Mouse (Mus musculus) myocyte (in vitro differentiated cells): ENCODE results near the gene Prss2. TPM values are rescaled to one million over a fixed set of nuclear protein-coding genes. Genes with fewer than 3 reads are reported as not detected.
"Not testable (repeated sequence)": the region's sequence is repeated elsewhere in the genome, so short reads cannot be mapped to it uniquely, and the experiment has no call there.

ENCODE experiments used
- H3K27me3 ChIP-seq: one replicate; pipeline ENCODE4 v1.6.1; 2011; ENCODE audit not compliant: control insufficient read depth, insufficient read depth, insufficient read length
- H3K36me3 ChIP-seq: one replicate; pipeline ENCODE4 v1.6.1; 2011; ENCODE audit not compliant: control insufficient read depth, insufficient read depth
- H3K4me2 ChIP-seq: one replicate; pipeline ENCODE4 v1.6.1; 2011; ENCODE audit warnings: low read depth, control low read depth
- H3K4me3 ChIP-seq: one replicate; pipeline ENCODE4 v1.5.1; 2011; ENCODE audit warnings: mild to moderate bottlenecking, control low read depth, moderate library complexity
- H3K79me2 ChIP-seq: one replicate; pipeline ENCODE4 v1.6.1; 2011; ENCODE audit not compliant: control insufficient read depth, insufficient read depth
- H3ac ChIP-seq: one replicate; pipeline ENCODE4 v1.6.1; 2011; ENCODE audit not compliant: control insufficient read depth, insufficient read length
- CEBPB ChIP-seq: IDR thresholded peaks from 2 replicates; pipeline ENCODE4 v1.6.1; 2011; ENCODE audit warnings: mild to moderate bottlenecking, moderate library complexity; ENCODE audit not compliant: poor library complexity, insufficient read depth, severe bottlenecking
- E2F4 ChIP-seq: IDR thresholded peaks from one replicate; pipeline ENCODE4 v1.6.1; 2011; ENCODE audit warnings: mild to moderate bottlenecking, control low read depth, moderate library complexity; ENCODE audit not compliant: insufficient read depth
- MYOD1 ChIP-seq, 3 experiments: IDR thresholded peaks; one replicate each; pipeline ENCODE4 v1.6.1; 2011; ENCODE audit warnings: control low read depth in 2 of 3, low read depth in 2 of 3, mild to moderate bottlenecking in 2 of 3, moderate library complexity in 1 of 3; ENCODE audit not compliant: insufficient read length in 2 of 3, control insufficient read depth in 1 of 3
- POLR2A ChIP-seq: IDR thresholded peaks from one replicate; pipeline ENCODE4 v1.6.1; 2011; ENCODE audit warnings: low read depth, mild to moderate bottlenecking, control low read depth, moderate library complexity; ENCODE audit not compliant: insufficient read length
- POLR2AphosphoS2 ChIP-seq: IDR thresholded peaks from one replicate; pipeline ENCODE4 v1.6.1; 2011; ENCODE audit warnings: low read depth, control low read depth; ENCODE audit not compliant: insufficient read length
- REST ChIP-seq: IDR thresholded peaks from one replicate; pipeline ENCODE4 v1.6.1; 2011; ENCODE audit warnings: mild to moderate bottlenecking, control low read depth, moderate library complexity; ENCODE audit not compliant: insufficient read depth, insufficient read length
- SRF ChIP-seq: IDR thresholded peaks from one replicate; pipeline ENCODE4 v1.6.1; 2011; ENCODE audit warnings: low read depth; ENCODE audit not compliant: control insufficient read depth, insufficient read length
- TCF12 ChIP-seq: IDR thresholded peaks from one replicate; pipeline ENCODE4 v1.6.1; 2011; ENCODE audit warnings: mild to moderate bottlenecking, control low read depth; ENCODE audit not compliant: poor library complexity, insufficient read depth, severe bottlenecking
- TCF3 ChIP-seq: IDR thresholded peaks from one replicate; pipeline ENCODE4 v1.6.1; 2011; ENCODE audit warnings: low read depth, control low read depth; ENCODE audit not compliant: insufficient read length
- USF1 ChIP-seq: IDR thresholded peaks from one replicate; pipeline ENCODE4 v1.6.1; 2011; ENCODE audit warnings: low read depth, mild to moderate bottlenecking, control low read depth, moderate library complexity
- polyA plus RNA-seq: library from polyadenylated mRNA; unstranded; fragments of >200 nt; fragmentation: generic; extraction: Trizol; gene quantifications from one replicate; pipeline ENCODE4 v1.2.1, GENCODE M21; 2012; ENCODE audit warnings: missing spikeins

Prss2 gene
- polyA plus RNA-seq, 1 experiment, result 0.14 TPM

DNA sequence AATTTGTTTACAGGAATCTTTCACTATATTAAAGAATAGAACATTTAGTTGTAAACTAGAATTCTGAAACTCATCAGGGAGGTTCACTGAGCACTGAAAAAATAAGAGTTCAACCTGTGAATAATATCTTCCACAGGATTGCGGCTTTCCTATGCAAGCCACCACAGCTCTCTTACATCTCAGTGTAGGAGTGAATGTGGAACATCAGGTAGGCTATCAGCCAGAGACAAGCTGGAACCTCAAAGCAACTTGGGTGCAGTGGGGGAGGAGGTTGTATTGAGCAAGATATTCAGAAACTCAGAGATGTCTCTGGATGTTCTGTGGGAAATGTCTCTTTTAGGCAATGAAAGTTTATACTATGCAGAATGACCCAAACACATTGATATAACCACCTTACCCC, 15.8 kb downstream of the Prss2 start:
- Histone ChIP-seq H3K4me2 (no peak overlapping the region), H3K4me3 (no peak overlapping the region), H3K79me2 (no peaks in the 10 kb centered on the region), H3K27me3 (no peaks in the 10 kb centered on the region), H3ac (no peak overlapping the region), H3K36me3 (no peaks in the 10 kb centered on the region)
- TF ChIP-seq MYOD1 (IDR thresholded peaks at IDR 0.05; ENCODE audit: control insufficient read depth in 1 of 3, insufficient read length in 2 of 3, low read depth in 2 of 3) (no peak), USF1 (no peak), TCF12 (no peak)

DNA sequence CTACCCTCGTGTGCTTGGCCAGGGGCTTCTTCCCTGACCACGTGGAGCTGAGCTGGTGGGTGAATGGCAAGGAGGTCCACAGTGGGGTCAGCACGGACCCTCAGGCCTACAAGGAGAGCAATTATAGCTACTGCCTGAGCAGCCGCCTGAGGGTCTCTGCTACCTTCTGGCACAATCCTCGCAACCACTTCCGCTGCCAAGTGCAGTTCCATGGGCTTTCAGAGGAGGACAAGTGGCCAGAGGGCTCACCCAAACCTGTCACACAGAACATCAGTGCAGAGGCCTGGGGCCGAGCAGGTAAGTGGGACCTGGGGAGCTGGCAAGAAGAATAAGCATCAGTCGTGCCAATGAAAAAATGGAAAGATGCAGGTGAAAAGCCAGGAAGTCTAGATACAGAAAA, 16.7 kb downstream of the Prss2 start:
- H3K27me3 ChIP-seq, H3K4me3 ChIP-seq, H3K4me2 ChIP-seq, H3K79me2 ChIP-seq, H3ac ChIP-seq, H3K36me3 ChIP-seq: not testable (repeated sequence)

DNA sequence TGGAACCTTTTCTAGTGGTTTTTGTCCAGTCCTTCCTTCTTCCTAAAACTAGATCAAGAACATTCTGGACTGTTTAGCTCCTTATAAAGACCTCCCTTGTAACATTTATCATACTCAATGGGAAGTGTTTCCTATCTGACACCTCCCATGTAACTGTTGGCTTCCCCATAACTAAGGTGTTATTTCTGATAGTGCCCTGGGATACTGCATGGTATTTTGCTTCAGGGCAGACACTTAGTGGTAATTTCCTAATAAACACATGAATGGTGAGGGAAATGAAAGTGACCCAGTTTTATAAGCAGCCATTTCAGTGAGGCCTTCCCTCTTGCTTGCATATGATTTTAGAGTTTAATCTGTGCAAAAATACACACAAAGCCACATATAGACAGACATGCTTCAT, 19.2 kb downstream of the Prss2 start:
- no peaks in the 10 kb centered on the region for H3K79me2 ChIP-seq
- H3ac ChIP-seq, result no peak overlapping the region
- H3K27me3 ChIP-seq, result no peaks in the 10 kb centered on the region
- no peaks in the 10 kb centered on the region for H3K36me3 ChIP-seq
- no peak overlapping the region for H3K4me2 ChIP-seq
- H3K4me3 ChIP-seq, result no peak overlapping the region
- no peak for TF ChIP-seq POLR2AphosphoS2
- TF ChIP-seq USF1, result no peak
- no peak for TF ChIP-seq TCF12

DNA sequence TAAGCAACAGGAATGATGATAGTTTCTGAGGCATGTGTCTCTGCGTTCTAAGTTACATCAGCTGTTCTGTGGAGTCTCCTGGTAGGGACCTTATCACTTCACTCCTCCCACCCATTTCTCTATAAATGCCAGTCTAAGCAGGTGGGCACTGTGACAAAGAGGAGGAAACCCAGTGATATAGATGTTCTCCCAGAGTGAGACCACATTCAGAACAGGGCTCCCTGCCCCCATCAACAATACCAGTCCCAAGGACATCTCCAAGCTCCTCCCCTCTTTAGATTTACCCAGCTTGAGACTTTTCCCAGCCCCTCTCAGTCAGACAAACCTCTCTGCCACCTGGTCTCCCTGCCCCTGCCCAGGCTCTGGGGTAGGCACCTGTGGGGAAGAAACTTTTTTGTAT, 20.2 kb downstream of the Prss2 start:
- Histone ChIP-seq H3K4me3 (no peak overlapping the region), H3K79me2 (no peaks in the 10 kb centered on the region), H3ac (no peak overlapping the region), H3K36me3 (no peaks in the 10 kb centered on the region), H3K27me3 (no peaks in the 10 kb centered on the region), H3K4me2 (no peak overlapping the region)
- TF ChIP-seq MYOD1 (IDR thresholded peaks at IDR 0.05; ENCODE audit: control insufficient read depth in 1 of 3, insufficient read length in 2 of 3, low read depth in 2 of 3) (peak in 1 of 3 experiments; percentile 30), SRF (no peak), POLR2AphosphoS2 (no peak), USF1 (no peak), TCF3 (no peak), POLR2A (no peak)

DNA sequence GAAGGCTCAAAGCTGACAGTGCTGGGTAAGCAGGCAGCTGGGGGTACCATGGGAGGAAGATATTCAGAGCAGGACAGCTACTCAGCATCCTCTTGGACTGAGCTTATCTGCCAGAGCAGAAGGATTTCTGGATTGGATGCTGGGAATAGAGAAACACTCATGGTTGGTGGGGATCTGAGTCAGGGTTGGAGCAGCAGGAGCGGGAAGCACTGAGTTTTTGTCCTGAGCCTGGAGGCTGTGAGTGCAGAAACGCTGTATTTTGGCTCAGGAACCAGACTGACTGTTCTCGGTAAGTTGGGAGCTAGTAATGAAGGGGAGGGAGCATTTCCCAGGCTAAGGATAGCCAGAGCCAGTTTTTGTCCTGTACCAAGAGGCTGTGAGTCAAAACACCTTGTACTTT, 21.4 kb downstream of the Prss2 start:
- Histone ChIP-seq H3K27me3 (no peaks in the 10 kb centered on the region), H3K4me2 (no peak overlapping the region), H3K36me3 (no peaks in the 10 kb centered on the region), H3ac (no peak overlapping the region), H3K79me2 (no peaks in the 10 kb centered on the region), H3K4me3 (no peak overlapping the region)
- no peak for TF ChIP-seq TCF12
- TF ChIP-seq POLR2AphosphoS2, result no peak
- no peak for TF ChIP-seq MYOD1 (IDR thresholded peaks at IDR 0.05; ENCODE audit: control insufficient read depth in 1 of 3, insufficient read length in 2 of 3, low read depth in 2 of 3)
- TF ChIP-seq E2F4, result no peak
- no peak for TF ChIP-seq CEBPB
- TF ChIP-seq USF1, result no peak

DNA sequence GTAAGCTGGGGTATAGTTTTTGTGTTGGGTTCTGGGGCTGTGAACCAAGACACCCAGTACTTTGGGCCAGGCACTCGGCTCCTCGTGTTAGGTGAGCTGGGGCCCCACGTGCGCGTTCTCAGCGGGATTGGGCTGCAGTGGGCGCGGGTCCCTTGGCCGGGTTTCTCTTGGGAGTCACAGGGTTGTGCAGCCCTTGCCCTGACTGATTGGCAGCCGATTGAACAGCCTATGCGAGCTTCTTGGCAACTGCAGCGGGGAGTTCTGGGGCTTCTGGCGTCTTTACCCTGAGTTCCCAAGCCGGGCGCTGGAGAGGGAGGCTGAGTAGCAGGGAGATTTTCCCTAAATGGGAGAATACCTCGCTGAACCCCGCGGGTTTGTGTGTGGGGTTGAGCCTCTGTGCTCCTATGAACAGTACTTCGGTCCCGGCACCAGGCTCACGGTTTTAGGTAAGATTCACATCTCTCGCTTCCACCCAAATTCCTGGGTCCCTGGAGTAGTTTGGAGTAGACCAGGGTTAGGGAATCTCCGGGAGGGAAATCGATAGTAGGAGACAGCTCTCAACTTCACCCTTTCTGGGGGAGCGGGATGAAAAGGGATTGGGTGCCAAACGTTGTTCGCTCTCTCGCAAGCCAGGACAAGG, 21.9 kb downstream of the Prss2 start:
- Histone ChIP-seq H3K79me2 (no peaks in the 10 kb centered on the region), H3K36me3 (no peaks in the 10 kb centered on the region), H3K4me3 (no peak overlapping the region), H3K27me3 (no peaks in the 10 kb centered on the region), H3ac (no peak overlapping the region), H3K4me2 (no peak overlapping the region)
- TF ChIP-seq USF1 (no peak), REST (no peak), MYOD1 (IDR thresholded peaks at IDR 0.05; ENCODE audit: control insufficient read depth in 1 of 3, insufficient read length in 2 of 3, low read depth in 2 of 3) (no peak), TCF3 (no peak)
